Mouse (Mus musculus): ENCODE results near the gene Grap2.

Gene Grap2

DNA sequence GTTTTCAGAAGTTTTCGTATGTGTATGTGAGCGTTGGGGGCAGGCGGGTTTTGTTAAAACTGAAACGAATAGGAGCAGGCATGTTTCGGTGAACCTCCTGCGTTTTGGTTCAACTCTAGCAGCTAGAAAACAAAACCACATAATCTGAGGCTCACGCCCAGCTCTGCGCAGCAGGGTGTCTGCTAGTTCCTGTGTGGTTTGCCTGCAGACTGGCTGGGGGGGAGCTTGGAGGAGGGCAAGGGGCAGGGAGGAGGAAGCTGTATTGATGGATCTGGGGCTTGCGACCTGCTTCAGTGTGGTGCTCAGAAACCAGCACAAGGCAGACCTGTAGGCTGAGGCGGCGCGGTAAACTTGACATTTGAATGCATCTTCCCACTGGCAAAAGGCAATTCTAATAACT, at the start of gene Grap2:
Gene Grap2, plus strand, starts transcription at position 304 of the 400 bp plus-strand sequence.
- DNase-seq (ENCODE audit: low spot score in 2 of 2): peak; percentile 38 to 50

DNA sequence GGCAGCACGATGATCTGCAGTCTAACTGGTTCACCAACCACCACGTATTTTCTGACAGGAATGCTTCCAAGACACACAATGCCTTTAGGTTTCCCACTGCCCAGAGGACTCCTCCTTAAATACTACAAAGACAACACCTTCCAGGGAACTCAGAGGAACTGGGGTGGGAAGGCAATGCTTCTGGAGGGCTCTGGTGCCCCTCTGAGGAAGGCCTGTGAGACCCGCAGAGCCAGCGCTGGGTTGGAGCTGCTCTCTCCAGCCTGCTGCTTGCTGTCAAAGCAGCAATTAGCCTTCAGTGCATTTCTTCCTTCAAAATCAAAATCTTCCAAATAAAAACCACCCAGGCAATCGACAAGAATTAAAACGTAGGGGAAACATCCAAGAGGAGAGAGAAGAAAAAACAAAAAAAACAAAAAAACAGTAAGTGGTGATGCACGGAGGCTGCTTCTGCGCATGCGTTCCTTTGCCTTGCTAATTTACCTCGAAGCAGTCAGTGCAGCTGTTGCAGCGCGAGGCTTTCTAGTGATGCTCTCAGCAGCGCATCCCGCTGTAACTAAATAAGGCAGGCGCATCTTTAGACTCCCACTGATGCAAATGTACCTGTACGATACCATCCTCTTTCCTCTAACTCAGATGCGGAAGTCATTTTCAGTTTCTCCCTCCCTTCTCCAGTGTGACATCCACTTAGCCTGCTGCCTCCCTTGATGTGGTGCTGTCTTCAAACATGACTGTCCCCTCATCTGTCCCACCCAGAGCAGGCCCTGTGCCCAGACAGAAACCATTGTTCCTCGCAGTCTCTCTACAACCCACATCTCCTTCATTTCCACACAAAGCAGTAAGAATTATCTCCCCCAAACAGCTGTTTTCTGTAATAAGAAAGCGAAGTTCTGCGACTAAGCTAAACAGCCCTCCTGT, 42.2 kb upstream of the Grap2 start:
- DNase-seq (ENCODE audit: low spot score in 2 of 2): no peak

DNA sequence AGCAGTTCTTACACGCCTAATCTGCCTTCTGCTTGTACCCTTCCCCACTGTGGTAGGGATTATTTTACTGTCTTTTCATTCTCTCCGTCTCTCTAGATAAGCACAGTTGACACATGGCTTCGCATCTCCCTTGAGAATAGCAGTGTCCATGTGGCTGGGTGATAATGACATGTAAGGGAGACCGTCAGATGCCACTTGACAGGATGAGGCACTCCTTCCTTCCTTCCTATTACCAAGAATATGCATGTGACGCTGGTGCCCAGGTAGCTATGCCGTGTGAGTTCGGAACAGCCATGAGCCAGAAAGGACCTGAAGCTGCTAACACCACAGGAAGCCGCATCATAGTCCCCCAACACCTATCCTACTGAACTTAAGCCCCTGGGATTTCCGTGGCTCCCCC, 41.4 kb upstream of the Grap2 start:
- DNase-seq (ENCODE audit: low spot score in 2 of 2): no peak

DNA sequence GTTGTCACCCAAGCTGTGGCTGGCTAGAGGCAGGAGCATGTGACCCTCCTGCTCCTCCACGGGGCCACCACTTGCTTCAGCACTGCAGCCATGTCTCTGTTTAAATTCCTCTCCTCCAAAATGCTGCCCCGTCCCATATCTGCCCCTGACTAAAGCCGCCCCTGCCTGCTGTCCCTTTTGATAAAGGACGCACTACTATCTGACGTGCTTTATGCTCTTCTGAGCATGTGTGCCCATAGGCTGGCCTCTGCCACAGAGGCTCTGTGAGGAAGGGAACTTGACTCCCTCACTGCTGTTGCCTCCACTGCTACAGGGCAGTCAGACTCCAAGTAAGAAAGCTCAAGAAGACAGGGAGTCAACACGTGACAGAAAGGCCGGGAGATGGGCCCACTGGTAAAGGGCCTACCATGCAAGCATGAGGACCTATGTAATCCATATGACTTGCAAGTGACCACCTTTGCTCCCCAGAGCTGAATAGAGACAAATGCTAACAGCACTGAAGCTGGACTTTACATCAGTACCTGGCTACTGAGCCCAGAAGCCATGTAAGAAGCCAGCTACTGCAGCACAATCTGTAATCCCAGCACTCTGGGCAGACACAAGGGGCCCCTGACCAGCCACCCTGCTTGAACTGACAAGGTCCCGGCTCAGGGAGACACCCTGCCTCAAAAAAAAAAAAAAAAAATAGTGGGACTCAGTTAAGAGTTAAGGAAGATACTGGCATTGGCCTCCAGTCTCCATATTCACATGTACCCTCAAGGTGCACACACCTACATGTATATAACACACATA, 39.9 kb upstream of the Grap2 start:
- DNase-seq (ENCODE audit: low spot score in 2 of 2): no peak

DNA sequence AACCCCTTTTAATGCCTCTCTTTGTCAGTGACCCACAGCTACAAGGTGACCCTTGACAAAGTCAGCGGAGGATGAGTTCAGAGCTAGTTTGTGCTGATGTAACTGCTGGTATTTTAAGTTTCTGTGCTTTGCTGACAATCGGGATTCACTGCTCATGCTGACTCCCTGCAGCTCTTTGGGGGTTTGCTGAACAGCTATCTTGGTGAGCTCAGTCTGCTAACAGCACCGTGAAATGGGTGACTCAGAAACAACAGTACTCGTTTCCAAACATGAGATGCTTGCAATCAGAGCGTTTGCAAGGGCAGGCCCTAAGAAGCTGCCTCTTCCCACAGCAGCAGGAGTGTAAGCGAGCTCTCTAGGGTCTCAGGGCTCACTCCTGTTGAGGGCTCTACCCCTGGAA, 39.1 kb upstream of the Grap2 start:
- DNase-seq (ENCODE audit: low spot score in 2 of 2): no peak

DNA sequence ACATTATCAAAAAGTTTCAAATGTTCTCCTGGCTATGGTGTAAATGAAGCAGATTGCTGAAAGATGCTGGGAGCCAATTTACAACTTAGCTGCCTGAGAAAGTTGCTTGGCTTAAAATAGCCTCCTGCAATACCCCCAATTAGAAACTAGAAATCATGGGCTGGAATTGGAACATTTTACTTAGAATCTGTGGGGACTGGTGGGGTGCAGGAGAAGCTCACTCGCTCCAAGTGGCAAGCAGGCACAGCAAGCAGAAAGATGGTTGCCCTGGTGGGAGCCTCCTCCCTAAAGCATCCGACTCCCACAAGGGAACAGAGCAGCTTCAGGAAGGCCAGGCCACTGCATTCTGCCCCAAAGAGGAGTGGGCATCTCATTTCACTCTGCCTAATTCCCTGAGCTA, 36.3 kb upstream of the Grap2 start:
- no peak for DNase-seq (ENCODE audit: low spot score in 2 of 2)

DNA sequence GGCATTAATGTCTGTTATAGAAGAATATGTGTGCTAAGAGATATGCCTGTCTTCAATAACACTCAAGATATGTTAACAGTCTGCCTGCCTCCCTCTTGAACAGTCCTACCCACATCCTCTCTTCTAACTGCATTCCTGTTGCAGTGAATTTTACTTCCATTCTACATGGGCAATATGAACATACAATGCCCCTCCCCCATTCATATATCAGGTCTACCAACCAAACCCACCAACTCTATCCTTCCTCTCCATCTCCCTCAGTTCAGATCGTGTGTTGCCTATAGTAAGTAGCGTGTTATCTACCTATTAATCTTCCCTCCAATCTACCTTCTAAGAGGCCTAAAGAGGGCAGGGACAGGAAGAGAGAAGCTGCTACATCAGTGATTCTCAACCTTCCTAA, 34.3 kb upstream of the Grap2 start:
- no peak for DNase-seq (ENCODE audit: low spot score in 2 of 2)

DNA sequence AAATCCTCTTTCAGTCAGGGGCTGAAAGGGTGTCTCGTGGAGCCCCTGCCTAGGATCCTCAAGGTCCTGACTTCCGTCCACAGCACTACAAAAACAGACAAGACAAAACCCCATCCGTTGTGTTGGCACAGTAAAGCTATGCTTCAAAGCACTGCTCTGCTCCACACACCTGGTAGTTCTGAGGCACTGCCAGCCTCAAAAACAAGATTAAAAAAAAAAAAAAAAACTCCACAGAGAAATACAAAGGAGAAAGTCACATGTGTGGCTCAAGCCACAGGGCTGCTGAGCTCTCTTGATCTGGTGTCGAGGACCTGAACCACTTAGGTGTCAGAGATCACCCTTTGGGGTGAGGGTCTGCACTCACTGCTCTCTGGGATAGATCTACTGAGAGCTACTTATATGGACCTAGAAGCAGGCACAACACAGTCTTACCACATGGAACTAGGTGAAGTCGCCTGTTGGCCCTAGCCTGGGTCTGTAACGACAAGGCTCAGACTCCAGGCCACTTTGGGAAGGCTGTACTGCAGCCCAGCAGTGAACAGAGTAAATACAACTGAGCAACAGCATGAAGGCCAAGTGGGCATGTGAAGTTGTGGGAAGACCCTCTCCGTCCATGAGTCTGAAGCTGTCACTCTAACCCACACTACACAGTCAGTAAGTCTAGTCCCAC, 33.6 kb upstream of the Grap2 start:
- no peak for DNase-seq (ENCODE audit: low spot score in 2 of 2)

DNA sequence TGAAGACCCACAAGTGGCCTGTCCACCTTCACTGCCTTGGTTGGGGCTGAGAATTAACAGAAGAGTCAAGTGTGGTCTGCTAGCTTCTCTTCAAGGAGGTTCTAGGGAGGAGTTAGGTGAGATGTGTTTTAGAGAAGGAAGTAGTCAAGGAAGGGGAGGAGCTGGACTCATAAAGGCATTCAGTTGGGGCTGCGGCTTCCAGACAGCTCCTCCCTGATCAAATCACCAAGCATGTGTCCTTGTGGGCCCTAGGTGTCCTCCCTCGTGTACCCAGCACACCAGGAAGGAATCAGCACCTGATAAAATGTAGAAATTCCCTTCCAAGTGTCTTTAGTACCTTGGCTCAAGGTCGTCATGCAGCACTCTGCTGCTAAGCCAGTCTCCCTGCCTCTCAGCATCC, 28.3 kb upstream of the Grap2 start:
- DNase-seq (ENCODE audit: low spot score in 2 of 2): no peak

DNA sequence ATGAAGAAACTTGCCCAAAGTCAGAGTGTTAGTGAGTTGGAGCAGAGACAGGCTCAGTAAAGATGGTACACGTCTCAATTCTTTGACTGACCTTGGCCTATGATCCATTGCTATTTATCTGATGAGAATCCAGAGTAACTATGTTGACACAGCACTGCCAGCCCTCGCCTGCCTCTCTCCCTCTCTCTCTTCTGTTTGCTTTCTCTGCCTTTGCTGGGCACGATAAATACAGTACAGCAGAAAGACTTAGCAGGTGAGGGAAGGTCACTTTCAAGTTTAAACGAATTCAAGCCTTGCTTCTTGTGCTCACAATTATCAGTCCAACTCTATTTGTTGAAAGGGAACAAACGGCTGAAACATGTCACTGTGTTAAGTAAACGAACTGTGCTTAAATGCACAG, 27.0 kb upstream of the Grap2 start:
- DNase-seq (ENCODE audit: low spot score in 2 of 2): no peak

DNA sequence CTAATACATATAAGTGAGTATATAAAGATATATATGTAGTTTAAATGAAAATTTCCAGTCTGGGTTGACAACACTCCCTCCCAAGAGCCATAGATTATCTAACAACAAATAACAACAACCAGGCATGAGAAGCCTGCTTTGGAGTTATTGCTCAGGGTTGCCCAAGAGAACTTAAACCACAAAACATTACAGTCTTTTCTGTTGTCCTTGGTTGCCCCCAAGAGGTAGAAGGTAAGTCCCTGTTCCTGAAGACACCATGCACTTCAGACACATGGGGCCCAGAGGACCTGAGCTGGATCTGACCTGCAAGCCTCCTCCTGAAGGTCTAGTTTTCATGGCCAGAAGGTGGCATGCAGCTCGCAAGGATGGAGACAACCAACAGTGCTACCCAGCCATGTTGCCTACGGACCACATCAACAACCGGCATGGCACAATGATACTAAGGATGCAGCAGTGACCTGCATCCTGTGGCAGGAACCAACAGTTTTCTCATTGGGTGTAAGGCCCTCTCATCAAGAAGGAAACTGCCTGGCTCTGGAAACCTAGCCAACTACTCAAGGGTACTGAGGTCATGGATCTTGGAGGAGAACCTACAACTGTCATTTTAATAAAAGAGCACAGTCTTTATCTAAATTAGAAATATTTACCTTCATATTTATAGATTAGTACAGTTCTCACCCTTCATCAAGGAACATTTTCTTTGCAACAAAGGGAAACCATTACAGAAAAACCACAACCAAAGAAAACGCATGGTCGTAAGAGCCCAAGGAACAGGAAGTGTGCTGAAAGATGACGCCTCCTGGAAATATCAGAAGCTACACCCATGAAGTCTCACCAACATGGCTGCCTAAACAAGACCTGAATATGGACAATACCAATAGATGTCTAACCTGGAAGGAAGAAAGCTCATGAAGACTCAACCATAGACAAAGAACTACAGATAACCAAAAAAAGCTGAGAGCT, 17.3 kb upstream of the Grap2 start:
- DNase-seq (ENCODE audit: low spot score in 2 of 2): no peak

DNA sequence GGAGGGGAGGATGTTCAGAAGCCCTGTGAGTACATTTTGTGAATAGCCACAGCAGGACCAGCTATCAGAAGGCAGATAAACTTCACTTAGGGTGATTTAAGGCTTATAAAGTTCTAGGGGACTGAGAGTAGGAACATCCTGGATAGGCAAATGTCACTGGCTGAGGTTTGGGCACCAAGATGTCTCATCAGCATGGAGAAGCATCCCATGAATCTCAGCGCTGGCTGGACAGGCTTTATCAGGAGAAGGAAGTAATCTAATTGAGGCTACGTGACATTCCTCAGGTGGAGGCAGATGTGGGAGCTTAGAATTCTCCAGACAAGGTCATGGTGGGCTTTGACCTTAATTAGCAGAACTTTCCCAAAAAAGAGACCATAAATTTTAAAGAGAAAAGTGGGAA, 16.4 kb upstream of the Grap2 start:
- no peak for DNase-seq (ENCODE audit: low spot score in 2 of 2)

DNA sequence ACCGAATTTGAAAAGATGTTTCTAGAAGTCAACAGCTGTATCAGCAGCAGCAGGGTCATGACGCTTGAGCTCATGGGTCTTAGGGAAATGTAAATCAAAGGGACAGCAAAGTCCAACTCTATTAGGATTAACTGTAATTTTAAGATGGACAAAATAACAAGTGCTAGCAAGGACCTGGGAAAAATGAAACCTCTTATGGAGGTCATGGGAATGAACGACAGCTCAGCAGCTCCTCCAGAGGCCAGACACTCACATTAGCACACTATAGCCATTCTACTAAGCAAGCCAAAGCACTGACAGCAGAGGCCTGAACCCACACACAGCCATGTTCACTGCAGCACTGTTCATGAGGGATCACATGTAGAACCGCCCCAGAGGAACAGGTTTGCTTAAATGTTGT, 14.6 kb upstream of the Grap2 start:
- DNase-seq (ENCODE audit: low spot score in 2 of 2): no peak

DNA sequence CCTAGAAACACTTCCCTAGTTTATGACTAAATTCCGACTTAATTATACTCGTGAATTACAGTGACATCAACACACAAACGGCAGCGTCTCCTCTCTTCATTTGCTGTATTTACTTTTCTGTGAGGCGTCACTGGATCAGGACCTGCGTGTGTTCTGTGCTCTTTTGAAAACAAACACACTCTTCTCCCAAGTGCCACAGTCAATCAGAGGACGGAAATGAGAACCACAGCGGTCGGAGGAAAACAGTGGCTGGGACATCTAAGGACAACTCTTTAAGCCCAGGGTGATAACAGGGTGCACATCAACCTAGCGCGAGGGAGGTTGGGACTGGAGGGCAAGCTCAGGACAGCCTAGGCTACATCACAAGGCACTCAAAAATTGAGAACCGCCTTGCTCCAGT, 12.9 kb upstream of the Grap2 start:
- DNase-seq (ENCODE audit: low spot score in 2 of 2): no peak

DNA sequence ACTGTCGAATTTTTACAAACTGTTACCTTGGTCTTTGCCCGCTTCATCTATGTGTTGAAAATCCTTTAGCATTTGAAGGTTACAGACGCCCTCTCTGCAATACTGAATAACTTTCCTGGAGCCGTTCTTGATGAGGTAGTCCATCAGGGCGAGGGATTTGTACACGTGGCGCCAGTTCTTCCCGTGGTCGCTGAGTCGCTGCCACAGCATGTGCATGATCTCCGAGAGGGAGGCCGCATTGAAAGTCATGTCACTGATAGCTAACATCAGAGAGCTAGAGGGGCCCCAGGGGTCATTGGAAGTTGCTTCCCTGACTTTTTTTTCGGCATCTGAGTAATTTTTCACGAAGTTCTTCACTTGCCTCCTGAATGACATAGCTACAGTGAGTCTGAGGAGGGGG, 12.4 kb upstream of the Grap2 start:
- DNase-seq (ENCODE audit: low spot score in 2 of 2): no peak

DNA sequence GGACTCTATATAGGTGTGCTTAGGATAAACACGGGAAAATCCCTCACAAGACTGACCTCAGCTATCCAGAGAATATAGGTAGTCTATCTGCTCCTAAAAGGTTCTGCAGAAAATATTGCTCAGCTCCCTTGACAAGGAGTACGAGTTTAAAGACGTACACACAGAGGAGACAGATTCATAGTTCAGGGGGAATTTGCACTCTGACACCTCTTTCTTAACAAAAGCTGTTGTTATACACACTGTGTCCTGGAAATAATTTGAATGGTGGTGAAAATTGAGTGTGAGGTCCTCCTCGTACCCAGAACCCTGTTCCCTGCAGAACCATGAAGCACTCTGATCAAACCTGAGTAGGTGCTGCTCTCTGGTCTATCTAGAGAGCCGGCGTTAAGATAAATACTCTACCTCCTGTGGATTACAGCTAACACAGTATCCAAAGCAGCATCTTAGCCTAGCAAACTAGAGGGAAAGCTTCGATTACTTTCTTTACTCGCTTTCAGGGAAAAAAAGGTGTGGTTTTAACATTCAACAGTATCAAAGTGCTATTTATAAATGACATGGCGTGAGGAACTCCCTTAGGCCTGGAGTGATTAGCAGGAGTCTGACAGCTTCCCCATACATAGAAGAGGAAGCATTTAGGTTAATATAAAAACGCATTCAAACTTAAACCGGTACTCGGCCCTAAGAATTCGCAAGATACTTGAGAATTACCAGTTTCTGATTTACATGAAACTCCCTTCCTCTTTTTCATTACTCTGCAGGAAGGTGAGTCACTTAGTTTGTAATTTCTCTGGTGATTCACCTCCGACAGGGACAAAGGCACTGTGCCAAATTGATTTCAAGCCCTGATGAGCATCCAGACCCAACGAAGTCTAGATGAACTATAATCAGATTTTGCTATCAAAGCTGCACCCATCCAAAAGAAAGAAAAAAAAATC, 11.5 kb upstream of the Grap2 start:
- DNase-seq (ENCODE audit: low spot score in 2 of 2): no peak

DNA sequence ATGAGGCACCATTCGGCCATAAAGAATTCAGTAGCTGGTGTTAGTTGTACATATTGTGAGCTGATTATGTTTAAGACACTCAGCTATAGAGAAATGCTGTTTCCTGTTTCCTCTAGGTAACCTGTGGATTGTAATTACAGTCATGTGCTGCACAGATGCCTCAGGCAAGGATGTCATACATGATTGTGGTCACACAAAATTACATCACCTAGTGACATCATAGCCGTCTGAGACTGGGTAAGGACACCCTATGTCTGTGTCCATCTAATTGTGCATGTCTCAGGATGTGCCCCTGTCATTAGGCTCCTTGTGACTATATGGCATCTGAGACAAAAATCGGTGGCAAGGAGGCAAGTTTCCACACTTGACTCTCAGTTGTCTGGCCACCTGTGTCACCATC, 9.9 kb upstream of the Grap2 start:
- DNase-seq (ENCODE audit: low spot score in 2 of 2): no peak

DNA sequence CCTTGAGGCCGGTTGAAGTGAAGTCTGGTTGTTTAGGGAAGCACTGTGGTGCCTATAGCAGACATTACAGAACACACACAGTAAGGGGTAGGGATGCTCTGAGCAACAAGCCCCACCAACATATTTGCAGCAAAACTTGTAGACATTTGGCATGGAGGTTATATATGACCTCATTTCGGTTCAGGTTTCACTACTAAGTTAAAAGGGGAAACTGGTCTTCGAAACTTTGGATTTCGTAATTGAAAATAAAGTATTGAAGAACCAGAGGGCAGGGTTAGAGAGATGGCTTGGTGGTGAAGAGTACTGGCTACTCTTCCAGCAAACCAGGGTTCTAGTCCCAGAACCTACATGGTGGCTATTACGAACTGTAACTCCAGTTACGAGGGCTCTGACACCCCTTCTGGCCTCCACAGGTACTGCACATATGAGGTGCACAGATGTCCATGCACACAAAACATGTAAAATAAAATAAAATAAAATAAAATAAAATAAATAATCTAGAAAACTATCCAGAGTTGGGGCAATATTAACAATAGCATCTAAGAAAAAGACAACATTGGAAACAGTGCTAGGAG, 8.7 kb upstream of the Grap2 start:
- DNase-seq (ENCODE audit: low spot score in 2 of 2): peak in 1 of 2 experiments; percentile 23

DNA sequence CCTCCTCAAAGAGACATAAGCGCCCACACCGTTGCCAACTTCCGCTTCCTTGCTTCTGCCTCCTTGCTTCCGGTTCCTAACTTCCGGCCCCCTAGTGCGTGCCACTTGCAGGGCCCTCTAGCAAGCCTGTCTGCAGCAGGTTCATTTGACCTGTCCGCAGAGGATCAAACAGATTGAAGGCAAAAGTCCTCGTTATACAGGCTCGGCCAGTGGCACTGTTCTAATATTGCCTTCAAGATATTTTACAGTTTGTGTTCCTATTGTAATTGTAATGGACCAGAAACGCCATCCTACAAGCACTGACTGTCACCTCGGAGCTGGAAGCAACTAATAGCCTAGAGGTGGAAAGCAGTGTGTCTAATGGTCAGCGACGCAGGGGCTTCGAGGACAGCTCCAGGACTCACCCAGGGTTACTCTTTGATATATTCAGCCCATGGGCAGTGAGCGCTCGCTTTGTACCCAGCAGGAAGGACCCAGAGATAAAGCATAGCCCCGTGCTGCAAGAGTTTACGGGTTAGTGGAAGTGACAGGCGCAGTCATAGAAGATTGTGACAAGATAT, 7.2 kb upstream of the Grap2 start, which contains the start of gene Enthd1:
Gene Enthd1, minus strand, starts transcription at position 51 of the 560 bp plus-strand sequence.
- no peak for DNase-seq (ENCODE audit: low spot score in 2 of 2)
